Mouse (Mus musculus): ENCODE measurements around the gene Prr15l.
A peak's percentile ranks its signal among the peaks of the same experiment; 100 is the strongest.

The Prr15l gene

GRCm38 (mm10) chr11:96928088-96928487 is at the start of gene Prr15l:
Gene Prr15l, plus strand, starts transcription at chr11:96928104.
- no peak for ATAC-seq (ENCODE audit: insufficient number of reproducible peaks, low FRiP score, low TSS enrichment)

- ATAC-seq (ENCODE audit: insufficient number of reproducible peaks, low FRiP score, low TSS enrichment), result no peak
Measured at GRCm38 (mm10) chr11:96878715-96879114, 49.2 kb upstream of the Prr15l start.

DNA sequence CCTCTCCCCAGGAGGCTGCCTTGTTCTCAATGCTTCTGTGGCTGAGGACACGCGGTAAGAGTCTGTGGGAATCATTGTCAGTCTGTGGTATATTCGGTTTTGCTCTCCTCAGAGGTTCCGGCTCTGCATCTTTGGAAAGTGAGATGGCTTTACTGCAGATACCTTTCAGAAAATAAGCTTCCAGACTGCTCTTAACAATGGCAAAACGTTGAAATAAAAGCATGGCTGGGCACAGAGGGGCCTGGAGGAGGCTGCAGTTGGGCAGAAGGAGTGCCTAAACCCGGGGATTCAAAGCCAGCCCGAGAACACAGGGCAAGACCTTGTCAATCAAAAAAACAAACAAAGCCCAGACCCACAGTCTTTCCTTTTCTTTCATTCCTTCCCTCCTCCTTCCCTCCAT is 48.5 kb upstream of the Prr15l start:
- ATAC-seq (ENCODE audit: insufficient number of reproducible peaks, low FRiP score, low TSS enrichment), result no peak

GRCm38 (mm10) chr11:96880296-96880695 is 47.6 kb upstream of the Prr15l start:
- no peak for ATAC-seq (ENCODE audit: insufficient number of reproducible peaks, low FRiP score, low TSS enrichment)

GRCm38 (mm10) chr11:96885901-96886340 is 42.0 kb upstream of the Prr15l start:
- ATAC-seq (ENCODE audit: insufficient number of reproducible peaks, low FRiP score, low TSS enrichment), result no peak

GRCm38 (mm10) chr11:96886942-96887546 is 40.9 kb upstream of the Prr15l start:
- no peak; the same call in 1 of the 2 replicates for ATAC-seq (ENCODE audit: insufficient number of reproducible peaks, low FRiP score, low TSS enrichment)

DNA sequence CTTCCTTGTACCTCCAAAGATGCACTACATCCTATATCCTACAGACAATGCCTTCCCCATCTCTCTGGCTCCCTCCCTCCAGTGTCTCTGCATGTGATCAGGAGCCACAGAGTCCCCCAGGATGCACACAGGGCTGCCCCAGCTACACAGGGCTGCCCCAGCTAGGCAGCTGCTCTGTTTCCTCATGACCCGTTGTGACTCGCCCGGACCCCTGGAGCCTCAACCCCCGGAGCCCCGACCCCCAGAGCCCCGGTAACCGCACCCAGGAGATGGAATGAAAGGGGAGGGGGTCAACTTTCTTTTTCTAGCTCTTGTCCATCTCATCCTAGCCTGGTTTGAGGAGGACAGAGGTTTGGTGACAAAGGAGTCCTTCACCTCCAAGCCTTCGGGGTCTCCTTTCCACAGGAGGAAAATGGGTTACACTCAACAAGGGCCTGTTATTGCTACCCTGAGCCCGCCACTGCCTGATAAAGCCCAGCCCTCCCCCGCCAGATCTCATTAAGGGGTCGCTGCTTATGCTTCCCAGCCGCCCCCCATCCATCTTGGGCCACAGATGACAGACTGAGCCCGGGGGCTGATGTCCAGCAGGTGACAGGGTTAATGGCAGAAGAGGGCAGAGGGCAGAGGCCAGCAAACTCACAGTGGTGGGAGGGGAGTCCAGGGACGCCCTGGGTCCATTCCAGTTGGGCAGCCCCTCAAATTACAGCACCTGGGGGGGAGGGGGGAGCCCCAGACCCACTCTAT is 35.9 kb upstream of the Prr15l start:
- no peak for ATAC-seq (ENCODE audit: insufficient number of reproducible peaks, low FRiP score, low TSS enrichment)

GRCm38 (mm10) chr11:96893203-96893842 is 34.6 kb upstream of the Prr15l start:
- ATAC-seq (ENCODE audit: insufficient number of reproducible peaks, low FRiP score, low TSS enrichment), result no peak

DNA sequence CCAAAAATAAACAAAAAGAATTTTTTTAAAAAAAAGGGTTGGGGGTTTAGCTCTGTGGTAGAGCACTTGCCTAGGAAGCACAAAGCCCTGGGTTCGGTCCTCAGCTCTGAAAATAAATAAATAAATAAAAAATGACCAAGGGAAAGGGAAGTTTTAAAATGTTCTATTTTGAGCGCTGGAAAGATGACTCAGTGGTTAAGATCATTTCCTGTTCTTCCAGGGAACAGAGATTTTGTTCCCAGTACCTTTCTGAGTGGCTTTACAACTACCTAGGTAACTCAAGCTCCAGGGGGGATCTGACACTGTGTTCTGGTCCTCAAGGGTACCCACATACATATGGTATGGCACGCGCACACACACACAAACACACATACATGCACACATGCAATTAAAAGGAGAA is 32.0 kb upstream of the Prr15l start:
- ATAC-seq (ENCODE audit: insufficient number of reproducible peaks, low FRiP score, low TSS enrichment), result no peak

DNA sequence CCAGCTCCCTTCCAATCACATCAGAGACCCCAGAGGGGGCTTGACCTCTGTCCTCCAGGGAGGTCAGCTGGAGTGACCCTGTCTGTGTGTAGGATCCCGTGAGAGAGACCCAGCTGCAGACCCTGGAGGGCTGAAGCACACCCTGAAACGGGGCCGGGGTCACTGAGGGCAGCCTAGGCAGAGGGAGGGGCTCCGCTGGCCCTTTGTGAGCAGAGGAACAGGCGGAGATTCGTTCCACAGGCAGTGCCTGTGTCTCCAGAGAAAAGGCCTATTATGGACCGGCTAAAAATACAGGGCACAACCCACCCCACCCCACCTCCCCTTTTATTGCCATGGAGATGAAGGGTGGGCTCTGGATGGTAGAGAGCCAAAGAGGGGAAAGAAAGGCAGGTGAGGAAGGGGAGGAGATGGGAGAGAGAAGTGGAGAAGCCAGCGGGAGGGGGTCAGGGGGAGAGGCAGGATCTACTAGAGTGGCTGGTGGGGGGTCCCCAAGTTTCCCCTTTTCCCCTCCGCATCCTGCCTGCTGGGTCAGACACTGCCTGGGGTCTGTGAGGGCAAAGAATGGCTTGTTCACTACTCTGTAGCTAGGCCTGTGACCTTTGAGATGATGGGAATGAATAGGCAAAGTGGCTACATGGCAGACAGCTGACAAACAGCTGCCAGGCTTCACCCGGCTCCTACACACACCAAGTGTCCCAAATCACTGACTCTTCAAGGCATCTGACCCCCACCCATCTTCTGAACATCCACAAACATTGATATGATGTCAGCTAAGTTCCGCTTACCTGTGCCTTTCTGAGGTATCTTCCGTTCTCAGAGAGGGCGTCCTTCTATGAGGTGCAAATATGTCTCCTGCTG is 28.2 kb upstream of the Prr15l start:
- ATAC-seq (ENCODE audit: insufficient number of reproducible peaks, low FRiP score, low TSS enrichment), result no peak

- no peak for ATAC-seq (ENCODE audit: insufficient number of reproducible peaks, low FRiP score, low TSS enrichment)
Measured at GRCm38 (mm10) chr11:96901332-96901731, 26.6 kb upstream of the Prr15l start.

GRCm38 (mm10) chr11:96902639-96903635 is 25.0 kb upstream of the Prr15l start:
- no peak for ATAC-seq (ENCODE audit: insufficient number of reproducible peaks, low FRiP score, low TSS enrichment)

GRCm38 (mm10) chr11:96906431-96907161 is 21.3 kb upstream of the Prr15l start:
- ATAC-seq (ENCODE audit: insufficient number of reproducible peaks, low FRiP score, low TSS enrichment), result no peak

DNA sequence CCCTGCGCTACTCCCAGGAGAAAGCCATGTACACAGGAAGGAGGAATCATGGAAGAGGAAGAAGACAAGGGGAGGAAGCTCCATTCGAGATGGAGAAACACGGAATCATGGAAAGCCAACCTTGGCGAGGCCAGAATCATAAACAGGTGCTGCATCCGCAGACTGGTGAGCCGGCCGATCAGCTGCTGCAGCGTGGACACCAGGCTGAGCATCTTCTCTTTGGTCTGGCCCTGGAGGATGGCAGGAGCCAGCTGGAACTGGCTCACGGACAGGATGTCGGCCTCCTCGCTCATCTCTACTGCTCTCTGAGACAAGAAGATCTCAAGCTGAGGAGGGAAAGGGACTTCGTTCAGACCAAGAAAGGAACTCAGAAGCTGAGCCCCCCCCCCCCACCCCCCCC is 19.3 kb upstream of the Prr15l start:
- no peak for ATAC-seq (ENCODE audit: insufficient number of reproducible peaks, low FRiP score, low TSS enrichment)

DNA sequence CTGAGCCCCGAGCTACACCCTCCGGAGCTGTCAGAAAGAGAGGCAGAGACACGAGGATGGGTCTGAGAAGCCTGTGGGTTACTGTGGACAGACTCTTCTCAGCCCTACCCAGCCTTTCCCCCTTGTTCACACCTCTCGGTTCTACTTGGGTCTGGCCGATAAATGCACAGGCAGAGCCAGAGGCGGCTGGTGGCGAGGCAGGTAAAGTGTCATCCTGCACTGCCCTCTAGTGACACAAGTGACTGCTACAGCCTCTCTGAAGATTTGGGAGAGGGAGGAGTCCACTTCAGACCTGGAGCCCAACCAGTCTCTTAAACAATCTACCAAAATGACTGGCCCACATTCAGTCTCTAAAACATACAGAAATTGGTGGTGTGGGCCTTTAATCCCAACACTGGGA is 17.9 kb upstream of the Prr15l start:
- ATAC-seq (ENCODE audit: insufficient number of reproducible peaks, low FRiP score, low TSS enrichment), result peak; percentile 50; the same call in 1 of the 2 replicates

- ATAC-seq (ENCODE audit: insufficient number of reproducible peaks, low FRiP score, low TSS enrichment), result no peak
Measured at GRCm38 (mm10) chr11:96912682-96913081, 15.2 kb upstream of the Prr15l start.

DNA sequence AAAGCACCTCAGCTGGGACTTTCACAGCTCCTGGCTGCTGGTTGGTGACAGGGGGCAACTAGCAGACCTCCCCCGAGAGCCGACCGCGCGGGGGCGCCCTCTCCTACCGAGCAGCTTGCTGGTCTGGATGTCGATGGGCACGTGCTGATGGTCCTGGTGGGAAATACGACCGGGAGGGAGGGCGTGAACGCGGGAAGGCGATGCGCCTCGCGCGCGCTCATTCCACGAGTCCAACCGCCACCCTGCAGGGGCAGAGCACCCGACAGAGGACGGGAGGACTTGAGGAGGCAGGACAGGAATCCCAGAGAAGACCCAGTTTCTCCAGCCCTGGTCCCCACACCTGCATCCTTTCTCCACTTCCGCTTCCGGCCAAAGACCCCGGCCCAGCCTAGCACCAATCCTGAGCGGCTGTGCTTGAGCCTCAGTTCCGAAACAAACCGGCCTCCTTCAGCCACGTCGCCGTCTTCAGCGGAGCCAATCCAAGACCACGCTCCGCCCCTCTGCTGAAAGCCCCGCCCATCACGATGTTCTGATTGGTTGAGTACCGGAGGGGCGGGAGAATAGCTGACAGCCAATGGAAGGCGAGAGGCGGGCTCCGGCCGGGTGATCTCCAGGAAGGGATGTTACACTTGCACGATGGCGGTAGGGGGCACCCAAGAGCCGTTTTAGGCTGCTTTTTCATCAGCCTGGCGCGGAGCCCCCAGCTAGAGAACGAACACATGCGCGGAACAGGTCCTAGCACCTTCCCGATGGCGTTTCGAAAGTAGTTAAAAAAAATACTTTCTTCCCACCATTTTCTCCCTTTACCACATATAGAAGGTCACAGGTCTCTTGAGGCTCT is 11.6 kb upstream of the Prr15l start, which contains the start of gene Cdk5rap3:
Cdk5rap3 (minus strand) TSS at position 453 of the 841 bp plus-strand sequence.
- ATAC-seq (ENCODE audit: insufficient number of reproducible peaks, low FRiP score, low TSS enrichment), result peak; percentile 93
